Mouse (Mus musculus) liver, embryonic 13.5 days (tissue): ENCODE results near the gene Aoc2. TPM values are rescaled to one million over a fixed set of nuclear protein-coding genes. Genes with fewer than 3 reads are reported as not detected.
A peak's percentile ranks its signal among the peaks of the same experiment; 100 is the strongest.

Experiments used
- ATAC-seq: fragments of 200-750 bp; cut with Nextera tagmentation; 2 replicates; pipeline ENCODE4 v1.8.0; 2017; ENCODE audit warnings: low read depth, mild to moderate bottlenecking, moderate number of reproducible peaks, moderate library complexity
- DNase-seq: peaks from one replicate; pipeline ENCODE4 v3.0.0; 2022
- H3K27ac ChIP-seq: fragments of 300-500 bp; sonication (generic); 2 replicates; pipeline ENCODE4 v1.5.1; 2015; ENCODE audit warnings: moderate library complexity, mild to moderate bottlenecking, inconsistent platforms
- H3K27me3 ChIP-seq: fragments of 300-500 bp; sonication (generic); 2 replicates; pipeline ENCODE4 v1.6.1; 2015; ENCODE audit warnings: mild to moderate bottlenecking, inconsistent platforms
- H3K36me3 ChIP-seq: fragments of 300-500 bp; sonication (generic); 2 replicates; pipeline ENCODE4 v1.6.1; 2015; ENCODE audit warnings: mild to moderate bottlenecking, inconsistent platforms
- H3K4me1 ChIP-seq: fragments of 300-500 bp; sonication (generic); replicated peaks from 2 replicates; pipeline ENCODE4 v1.6.1; 2015; ENCODE audit warnings: inconsistent platforms
- H3K4me2 ChIP-seq: fragments of 300-500 bp; sonication (generic); 2 replicates; pipeline ENCODE4 v1.6.1; 2015; ENCODE audit warnings: inconsistent platforms, mild to moderate bottlenecking, moderate library complexity
- H3K4me3 ChIP-seq: fragments of 300-500 bp; sonication (generic); replicated peaks from 2 replicates; pipeline ENCODE4 v1.5.1; 2015; ENCODE audit warnings: mild to moderate bottlenecking, inconsistent platforms
- H3K9ac ChIP-seq: fragments of 300-500 bp; sonication (generic); 2 replicates; pipeline ENCODE4 v1.6.1; 2015; ENCODE audit warnings: mild to moderate bottlenecking, inconsistent platforms
- H3K9me3 ChIP-seq: fragments of 300-500 bp; sonication (generic); replicated peaks from 2 replicates; pipeline ENCODE4 v1.6.1; 2016; ENCODE audit warnings: inconsistent platforms
- WGBS: fragments of 180-500 bp; shearing (Covaris S2); methylation state at CpG from one replicate; pipeline ENCODE4 v1.1.7; 2015; ENCODE audit not compliant: insufficient replicate concordance; 5-methylcytosine and 5-hydroxymethylcytosine counted together
- polyA plus RNA-seq: library from polyadenylated mRNA; unstranded; fragments of >200 nt; fragmentation: Nextera tagmentation; extraction: Ambion mirVana; gene quantifications from 2 replicates; pipeline ENCODE4 v1.2.1, GENCODE M21; 2015

The Aoc2 gene
- polyA plus RNA-seq, 1 experiment from 2014 or later, result 1.2 TPM

DNA sequence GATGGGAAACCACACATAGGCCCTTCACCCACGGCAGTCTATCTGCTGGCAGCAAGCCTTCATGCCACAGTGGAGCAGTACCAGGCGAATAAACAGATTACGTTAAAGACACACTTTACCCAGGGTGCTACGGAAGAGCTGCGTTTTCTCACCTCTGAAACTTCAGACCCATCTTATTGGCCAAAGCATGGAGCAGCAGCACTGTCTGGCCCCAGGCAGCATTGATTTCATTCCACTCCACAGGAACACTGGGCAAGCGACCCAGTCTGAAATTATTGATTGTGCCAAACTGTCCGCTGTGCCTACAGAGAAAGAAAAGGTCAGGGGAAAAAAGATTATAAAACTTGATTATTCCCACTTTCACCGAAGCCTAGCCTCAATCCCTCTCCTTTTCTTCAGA is 33.6 kb upstream of the Aoc2 start:
- Histone ChIP-seq H3K27me3 (no peaks in the 10 kb centered on the region), H3K4me3 (no peak overlapping the region), H3K27ac (no peak overlapping the region), H3K4me1 (no peaks in the 10 kb centered on the region), H3K36me3 (peaks cover 95% of the 10 kb centered on the region), H3K9me3 (no peaks in the 10 kb centered on the region), H3K9ac (no peak overlapping the region), H3K4me2 (no peak overlapping the region)
- WGBS, result 91% methylated on average over 8 of the region's 8 CpGs
- DNase-seq, result no peak
- ATAC-seq, result no peak

DNA sequence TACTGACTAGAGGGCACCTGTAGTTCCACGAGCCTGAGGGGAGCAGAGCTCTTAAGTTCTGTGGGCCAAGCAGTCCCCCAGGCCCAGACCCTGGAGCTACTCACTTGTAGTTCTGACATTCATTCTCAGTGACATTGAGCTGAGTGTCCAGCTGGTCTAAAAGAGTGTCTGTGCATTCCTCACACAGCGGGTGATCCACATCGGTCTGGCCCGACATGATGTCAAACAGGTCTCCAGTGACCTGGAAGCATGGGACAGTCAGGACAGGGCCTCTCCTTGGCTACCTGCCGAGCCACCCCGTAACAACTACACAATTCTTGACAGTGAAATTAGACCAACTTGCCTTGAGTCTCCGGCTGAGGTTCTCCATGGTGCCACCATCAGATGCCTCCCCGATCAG is 29.7 kb upstream of the Aoc2 start:
- no peaks in the 10 kb centered on the region for H3K27me3 ChIP-seq
- ATAC-seq (no peak), DNase-seq (no peak)
- H3K27ac ChIP-seq, result no peak overlapping the region
- no peak overlapping the region for H3K4me3 ChIP-seq
- peaks cover 12% of the 10 kb centered on the region for H3K4me1 ChIP-seq
- H3K9ac ChIP-seq, result no peak overlapping the region
- H3K36me3 ChIP-seq, result peaks cover 96% of the 10 kb centered on the region
- H3K4me2 ChIP-seq, result no peak overlapping the region
- no peaks in the 10 kb centered on the region for H3K9me3 ChIP-seq
- 96% methylated on average over 8 of the region's 8 CpGs for WGBS

DNA sequence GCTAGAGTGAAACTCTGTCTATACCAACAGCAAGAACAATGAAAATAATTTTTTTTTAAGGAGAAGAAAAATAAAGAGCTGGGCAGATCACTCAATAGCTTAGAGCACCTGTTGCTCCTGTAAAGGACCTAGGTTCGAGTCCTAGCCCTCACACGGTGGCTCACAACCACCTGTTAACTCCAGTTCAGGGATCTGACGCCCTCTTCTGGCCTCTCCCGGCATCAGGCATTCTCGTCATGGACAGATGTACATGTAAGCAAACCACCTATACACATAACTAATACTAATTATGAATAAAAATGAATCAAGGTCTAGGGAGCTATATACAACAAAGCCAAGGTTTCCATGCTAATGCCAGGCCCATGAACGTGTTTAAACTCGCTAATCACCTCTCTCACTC is 24.0 kb upstream of the Aoc2 start:
- no peak for ATAC-seq
- Histone ChIP-seq H3K36me3 (peaks cover 44% of the 10 kb centered on the region), H3K9me3 (no peaks in the 10 kb centered on the region), H3K27me3 (no peaks in the 10 kb centered on the region), H3K4me3 (peak overlapping the region; percentile 94), H3K4me2 (peak overlapping the region; percentile 90), H3K27ac (peak overlapping the region; percentile 88), H3K9ac (peak overlapping the region; percentile 93), H3K4me1 (peaks cover 28% of the 10 kb centered on the region)
- DNase-seq, result no peak
- WGBS, result 49% methylated on average over 7 of the region's 7 CpGs

DNA sequence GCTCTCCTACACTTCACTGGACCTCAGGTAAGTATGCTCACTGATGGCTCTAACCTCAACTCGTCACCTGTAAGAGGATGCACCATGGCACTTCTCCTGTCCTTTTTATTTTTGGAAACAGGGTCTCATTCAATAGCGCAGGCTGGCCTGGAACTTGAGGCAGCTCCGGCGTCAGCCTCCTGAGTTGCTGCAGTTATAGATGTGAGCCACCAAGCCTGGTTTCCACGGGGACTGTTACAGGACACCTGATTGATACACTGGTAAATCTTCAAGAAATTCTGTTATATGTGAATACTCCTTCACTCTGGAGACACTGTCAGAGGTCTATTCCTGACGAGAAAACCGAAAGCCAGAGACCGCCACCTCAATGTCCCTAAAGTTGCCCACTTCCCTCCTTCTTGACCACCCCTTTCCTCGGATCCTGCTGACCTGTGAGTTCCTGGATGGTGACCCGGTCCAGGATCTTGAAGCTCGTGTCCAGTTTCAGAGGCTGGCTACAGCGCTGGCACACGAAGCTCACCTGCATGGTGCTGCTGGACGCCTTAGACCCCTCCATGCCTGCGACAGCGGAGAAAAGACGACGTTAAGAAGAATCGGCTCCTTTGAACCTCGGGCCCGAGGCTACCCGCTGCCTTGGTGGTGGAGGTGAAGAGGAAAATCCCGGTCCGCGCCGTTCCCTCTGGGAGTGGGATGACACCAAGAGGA is 23.4 kb upstream of the Aoc2 start:
- Histone ChIP-seq H3K4me2 (peak overlapping the region; percentile 90), H3K9ac (peak overlapping the region; percentile 93), H3K4me3 (peak overlapping the region; percentile 94), H3K27me3 (peaks cover 4% of the 10 kb centered on the region; the same call in 1 of the 2 replicates), H3K9me3 (no peaks in the 10 kb centered on the region), H3K27ac (peak overlapping the region; percentile 88), H3K36me3 (peaks cover 38% of the 10 kb centered on the region), H3K4me1 (peaks cover 28% of the 10 kb centered on the region)
- WGBS, result 8% methylated on average over 26 of the region's 26 CpGs
- peak; percentile 57 for ATAC-seq
- no peak for DNase-seq

DNA sequence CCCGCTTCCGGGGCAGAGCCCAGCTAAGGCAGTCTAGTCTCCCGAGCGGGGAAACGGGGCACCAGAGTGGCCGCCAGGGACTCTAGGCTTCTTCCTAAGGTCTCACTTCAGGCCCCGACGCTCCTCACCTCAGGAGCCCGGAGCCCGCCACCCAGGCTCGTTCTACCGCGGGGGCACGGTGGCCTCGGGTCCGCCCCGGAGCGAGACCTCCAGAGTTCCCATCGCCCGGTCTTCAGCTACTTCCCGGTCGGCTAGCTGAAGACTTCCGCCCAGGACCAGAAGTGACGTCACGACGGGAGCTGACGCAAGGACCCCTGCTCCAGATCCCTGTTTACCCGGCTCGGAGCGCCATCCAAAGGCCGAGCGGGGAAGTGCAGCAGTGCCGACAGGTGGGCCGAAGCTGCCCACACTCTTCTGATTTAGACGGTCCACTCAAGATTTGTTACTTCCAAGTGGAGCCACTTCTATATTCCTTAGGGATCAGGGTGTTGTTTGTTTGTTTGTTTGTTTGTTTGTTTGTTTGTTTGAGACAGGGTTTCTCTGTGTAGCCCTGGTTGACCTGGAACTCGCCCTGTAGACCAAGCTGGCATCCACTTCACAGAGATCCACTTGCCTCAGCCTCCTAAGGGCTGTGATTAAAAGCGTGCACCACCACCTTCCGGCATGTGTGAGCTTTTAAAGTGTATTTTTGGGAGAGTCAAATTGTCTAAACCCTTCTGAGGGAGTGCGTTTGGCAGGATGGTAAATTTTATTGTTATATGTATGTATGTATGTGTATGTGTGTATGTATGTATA is 22.7 kb upstream of the Aoc2 start, which contains the start of gene Becn1:
Becn1 (minus strand) TSS at position 283 of the 795 bp plus-strand sequence.
- peak within 1 kb of the TSS; percentile 88 for H3K27ac ChIP-seq
- peak within 1 kb of the TSS; percentile 90 for H3K4me2 ChIP-seq
- H3K36me3 ChIP-seq, result peaks cover 33% of the 10 kb centered on the region
- peaks cover 10% of the 10 kb centered on the region for H3K27me3 ChIP-seq
- WGBS, result 6% methylated on average over 39 of the region's 39 CpGs
- peak within 1 kb of the TSS; percentile 94 for H3K4me3 ChIP-seq
- ATAC-seq (peak; percentile 96), DNase-seq (peak; percentile 92)
- H3K9me3 ChIP-seq, result no peaks in the 10 kb centered on the region
- peaks cover 28% of the 10 kb centered on the region for H3K4me1 ChIP-seq
- peak within 1 kb of the TSS; percentile 93 for H3K9ac ChIP-seq

DNA sequence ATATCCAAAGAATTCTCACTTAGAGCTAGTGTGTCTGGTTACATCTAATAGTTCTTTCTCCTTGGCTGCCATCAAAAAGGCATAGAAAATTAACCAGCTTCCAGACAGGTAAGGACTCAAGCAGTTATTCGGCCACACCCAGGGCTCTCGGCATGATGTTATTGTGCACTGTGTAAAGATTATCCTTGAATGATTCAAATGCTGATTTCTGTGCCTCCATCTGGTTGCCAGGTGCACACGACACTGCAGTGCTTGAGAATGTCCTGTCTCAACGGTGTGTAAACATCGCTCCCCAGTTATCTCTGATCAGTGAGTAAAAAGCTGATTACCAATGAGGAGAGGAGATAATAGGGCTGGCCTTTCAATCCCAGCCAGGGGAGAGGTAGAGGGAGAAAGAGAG is 17.1 kb upstream of the Aoc2 start:
- H3K4me1 ChIP-seq, result peaks cover 6% of the 10 kb centered on the region; the same call in 1 of the 2 replicates
- H3K36me3 ChIP-seq, result no peaks in the 10 kb centered on the region
- H3K27ac ChIP-seq, result no peak overlapping the region
- no peak overlapping the region for H3K4me3 ChIP-seq
- no peaks in the 10 kb centered on the region for H3K9me3 ChIP-seq
- no peak for DNase-seq
- 31% methylated on average over 5 of the region's 5 CpGs for WGBS
- no peak overlapping the region for H3K4me2 ChIP-seq
- H3K9ac ChIP-seq, result no peak overlapping the region
- no peak for ATAC-seq
- peaks cover 10% of the 10 kb centered on the region for H3K27me3 ChIP-seq

DNA sequence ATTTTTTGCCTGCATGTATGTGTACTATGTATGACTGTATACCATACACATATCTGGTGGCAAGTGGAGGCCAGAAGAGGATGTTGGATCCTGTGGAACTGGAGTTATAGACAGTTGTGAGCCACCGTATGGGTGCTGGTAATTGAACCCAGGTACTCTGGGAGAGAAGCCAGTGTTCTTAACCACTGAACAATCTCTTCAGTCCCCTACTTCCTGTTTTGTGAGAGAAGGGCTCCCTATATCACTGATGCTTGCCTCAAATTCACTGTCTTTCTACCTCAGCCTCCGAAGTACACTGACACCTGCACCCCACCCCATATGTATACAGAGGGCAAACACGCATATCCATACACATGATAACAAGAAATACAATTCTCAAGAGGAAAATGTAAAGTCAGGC is 13.8 kb upstream of the Aoc2 start:
- Histone ChIP-seq H3K4me2 (no peak overlapping the region), H3K9ac (no peak overlapping the region), H3K9me3 (no peaks in the 10 kb centered on the region), H3K4me3 (no peak overlapping the region), H3K27me3 (peaks cover 10% of the 10 kb centered on the region), H3K4me1 (peaks cover 30% of the 10 kb centered on the region), H3K36me3 (no peaks in the 10 kb centered on the region), H3K27ac (peak overlapping the region; percentile 49)
- 61% methylated on average over 3 of the region's 3 CpGs for WGBS
- DNase-seq, result no peak
- ATAC-seq, result no peak

DNA sequence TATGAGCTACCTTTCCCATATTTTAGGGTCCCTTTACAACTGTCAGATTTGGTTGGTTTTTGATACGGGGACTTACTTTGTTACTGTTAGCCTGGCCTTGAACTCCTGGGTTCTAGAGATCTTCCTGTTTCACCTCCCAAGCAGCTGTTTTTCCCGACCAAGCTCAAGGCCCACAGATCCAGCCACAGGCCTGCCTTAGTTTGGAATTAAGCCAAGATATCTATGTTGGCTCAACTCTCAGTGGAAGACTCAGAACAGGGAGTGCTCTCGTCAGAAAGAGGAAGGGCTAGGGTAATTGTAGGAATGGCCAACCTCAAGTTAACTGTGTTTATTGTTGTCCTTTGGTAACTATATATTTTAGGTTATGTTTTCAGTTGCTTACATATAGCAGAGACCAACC is 12.7 kb upstream of the Aoc2 start:
- Histone ChIP-seq H3K4me2 (no peak overlapping the region), H3K4me1 (peaks cover 33% of the 10 kb centered on the region), H3K4me3 (no peak overlapping the region), H3K9me3 (no peaks in the 10 kb centered on the region), H3K9ac (no peak overlapping the region), H3K27me3 (no peaks in the 10 kb centered on the region), H3K27ac (peak overlapping the region; percentile 25; the same call in 1 of the 2 replicates), H3K36me3 (no peaks in the 10 kb centered on the region)
- no peak for ATAC-seq
- 43% methylated on average over 3 of the region's 3 CpGs for WGBS
- DNase-seq, result no peak

DNA sequence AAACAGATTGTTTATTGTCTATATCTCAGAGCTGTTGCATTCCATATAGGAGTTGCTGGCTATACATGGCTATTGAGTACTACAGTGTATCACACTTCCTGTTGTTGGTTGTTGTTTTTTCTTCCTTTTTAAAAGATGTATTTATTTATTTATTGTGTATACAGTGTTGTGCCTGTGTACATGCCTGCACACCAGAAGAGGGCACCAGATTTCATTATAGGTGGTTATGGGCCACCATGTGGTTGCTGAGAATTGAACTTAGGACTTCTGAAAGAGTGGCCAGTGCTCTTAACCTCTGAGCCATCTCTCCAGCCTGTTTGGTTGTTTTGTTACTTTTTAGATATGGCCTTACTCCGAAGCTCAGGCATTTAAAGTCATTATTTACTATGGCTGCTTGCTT is 10.3 kb upstream of the Aoc2 start:
- no peak for ATAC-seq
- Histone ChIP-seq H3K36me3 (peaks cover 22% of the 10 kb centered on the region), H3K4me2 (peak overlapping the region; percentile 72), H3K4me1 (peaks cover 51% of the 10 kb centered on the region), H3K9ac (no peak overlapping the region), H3K9me3 (no peaks in the 10 kb centered on the region), H3K27ac (peak overlapping the region; percentile 96), H3K27me3 (no peaks in the 10 kb centered on the region), H3K4me3 (no peak overlapping the region)
- DNase-seq, result no peak
- WGBS, result 93% methylated on average over 1 of the region's 1 CpGs

DNA sequence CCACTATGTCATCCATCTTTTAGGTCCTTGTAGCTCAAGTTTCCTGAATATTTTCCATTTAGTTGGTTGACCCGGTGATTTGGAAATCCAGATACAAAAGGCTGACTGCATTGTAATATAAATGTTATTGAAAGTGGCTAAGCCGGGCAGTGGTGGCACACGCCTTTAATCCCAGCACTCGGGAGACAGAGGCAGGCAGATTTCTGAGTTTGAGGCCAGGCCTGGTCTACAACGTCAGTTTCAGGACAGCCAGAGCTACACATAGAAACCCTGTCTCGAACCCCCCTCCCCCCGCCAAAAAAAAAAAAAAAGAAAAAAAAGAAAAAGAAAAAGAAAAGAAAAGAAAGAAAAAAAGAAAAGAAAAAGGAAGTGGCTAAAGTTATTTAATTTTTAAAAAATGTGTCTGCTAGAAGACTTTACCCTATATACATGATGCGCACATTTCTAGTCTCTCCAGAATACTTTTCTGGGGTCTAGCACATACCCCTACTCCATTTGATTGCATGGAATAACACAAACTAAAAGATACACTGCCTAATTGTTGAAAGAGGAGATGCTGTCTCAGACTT is 9.7 kb upstream of the Aoc2 start:
- no peak for DNase-seq

More for the DNA sequence above, 9.7 kb upstream of the Aoc2 start:
- no peak for ATAC-seq
- Histone ChIP-seq H3K4me3 (peak overlapping the region; percentile 98), H3K9me3 (no peaks in the 10 kb centered on the region), H3K9ac (peak overlapping the region; percentile 99), H3K27ac (peak overlapping the region; percentile 96), H3K36me3 (peaks cover 28% of the 10 kb centered on the region), H3K27me3 (no peaks in the 10 kb centered on the region), H3K4me1 (peaks cover 52% of the 10 kb centered on the region), H3K4me2 (peak overlapping the region; percentile 72)
- 56% methylated on average over 8 of the region's 8 CpGs for WGBS
